Mouse (Mus musculus): ENCODE results near the gene Rin1. TPM values are rescaled to one million over a fixed set of nuclear protein-coding genes. Genes with fewer than 3 reads are reported as not detected.

Rin1 gene
- 6.4 and 7.8 TPM in 2 replicates for polyA plus RNA-seq (2015; fragmentation: Nextera tagmentation; extraction: Ambion mirVana)

GRCm38 (mm10) chr19:5050047-5050905 lies at the start of gene Rin1:
Gene Rin1, plus strand, starts transcription at chr19:5050481.

GRCm38 (mm10) chr19:5023621-5024479 lies 26.4 kb upstream of the Rin1 start, which contains the start of gene Slc29a2:
Gene Slc29a2, plus strand, starts transcription at chr19:5023860.

GRCm38 (mm10) chr19:5038709-5039156 lies 11.5 kb upstream of the Rin1 start, which contains the start of the genes B4gat1 and AC124502.3:
Gene B4gat1, plus strand, starts transcription at chr19:5038826.
Gene AC124502.3, plus strand, starts transcription at chr19:5038891.

GRCm38 (mm10) chr19:5040862-5041523 lies 9.3 kb upstream of the Rin1 start, which contains the start of gene Brms1:
Gene Brms1, plus strand, starts transcription at chr19:5041354.

GRCm38 (mm10) chr19:5067867-5068569 lies 17.7 kb downstream of the Rin1 start, which contains the start of gene Cd248:
Gene Cd248, plus strand, starts transcription at chr19:5068078.

GRCm38 (mm10) chr19:5085145-5085863 lies 35.0 kb downstream of the Rin1 start, which contains the start of gene Tmem151a:
Gene Tmem151a, minus strand, starts transcription at chr19:5085531.

GRCm38 (mm10) chr19:5087884-5088728 lies 37.8 kb downstream of the Rin1 start, which contains the start of gene Yif1a:
Gene Yif1a, plus strand, starts transcription at chr19:5088538.

GRCm38 (mm10) chr19:5098363-5099143 lies 48.3 kb downstream of the Rin1 start, which contains the start of gene Cnih2:
Gene Cnih2, minus strand, starts transcription at chr19:5098521.

Other genes with a start within 250 kb of the Rin1 start
- gene Gm21992, start 238.9 kb upstream of the Rin1 start, polyA plus RNA-seq (2015; fragmentation: Nextera tagmentation; extraction: Ambion mirVana), result 14.5 and 15.7 TPM in 2 replicates
- 24.3 and 30.8 TPM in 2 replicates for gene Rbm14, start 238.8 kb upstream of the Rin1 start, polyA plus RNA-seq (2015; fragmentation: Nextera tagmentation; extraction: Ambion mirVana)
- gene Ccs, start 211.1 kb upstream of the Rin1 start, polyA plus RNA-seq (2015; fragmentation: Nextera tagmentation; extraction: Ambion mirVana), result 45.7 and 45.9 TPM in 2 replicates
- gene Ccdc87, start 211.1 kb upstream of the Rin1 start, polyA plus RNA-seq (2015; fragmentation: Nextera tagmentation; extraction: Ambion mirVana), result 0.04 TPM in 1 of 2 replicates, not detected in the other
- 46.6 and 51.4 TPM in 2 replicates for gene Ctsf, start 195.4 kb upstream of the Rin1 start, polyA plus RNA-seq (2015; fragmentation: Nextera tagmentation; extraction: Ambion mirVana)
- 2.0 and 2.5 TPM in 2 replicates for gene Actn3, start 172.6 kb upstream of the Rin1 start, polyA plus RNA-seq (2015; fragmentation: Nextera tagmentation; extraction: Ambion mirVana)
- 7.5 and 8.5 TPM in 2 replicates for gene Zdhhc24, start 171.8 kb upstream of the Rin1 start, polyA plus RNA-seq (2015; fragmentation: Nextera tagmentation; extraction: Ambion mirVana)
- gene Bbs1, start 143.9 kb upstream of the Rin1 start, polyA plus RNA-seq (2015; fragmentation: Nextera tagmentation; extraction: Ambion mirVana), result 1.3 TPM in 2 replicates
- gene Dpp3, start 122.2 kb upstream of the Rin1 start, polyA plus RNA-seq (2015; fragmentation: Nextera tagmentation; extraction: Ambion mirVana), result 59.2 and 62.6 TPM in 2 replicates
- gene Peli3, start 107.4 kb upstream of the Rin1 start, polyA plus RNA-seq (2015; fragmentation: Nextera tagmentation; extraction: Ambion mirVana), result 0.85 and 1.1 TPM in 2 replicates
- gene Mrpl11, start 88.3 kb upstream of the Rin1 start, polyA plus RNA-seq (2015; fragmentation: Nextera tagmentation; extraction: Ambion mirVana), result 70.0 and 78.0 TPM in 2 replicates
- gene Npas4, start 60.2 kb upstream of the Rin1 start, polyA plus RNA-seq (2015; fragmentation: Nextera tagmentation; extraction: Ambion mirVana), result 0.47 and 0.60 TPM in 2 replicates
- 1.9 and 2.1 TPM in 2 replicates for gene Slc29a2, start 26.6 kb upstream of the Rin1 start, polyA plus RNA-seq (2015; fragmentation: Nextera tagmentation; extraction: Ambion mirVana)
- gene B4gat1, start 11.7 kb upstream of the Rin1 start, polyA plus RNA-seq (2015; fragmentation: Nextera tagmentation; extraction: Ambion mirVana), result 26.6 and 28.5 TPM in 2 replicates
- gene AC124502.3, start 11.6 kb upstream of the Rin1 start, polyA plus RNA-seq (2015; fragmentation: Nextera tagmentation; extraction: Ambion mirVana), result 0.24 and 0.34 TPM in 2 replicates
- gene Brms1, start 9.1 kb upstream of the Rin1 start, polyA plus RNA-seq (2015; fragmentation: Nextera tagmentation; extraction: Ambion mirVana), result 26.0 and 29.3 TPM in 2 replicates
- gene Cd248, start 17.6 kb downstream of the Rin1 start, polyA plus RNA-seq (2015; fragmentation: Nextera tagmentation; extraction: Ambion mirVana), result 89.9 and 99.5 TPM in 2 replicates
- gene Tmem151a, start 35.0 kb downstream of the Rin1 start, polyA plus RNA-seq (2015; fragmentation: Nextera tagmentation; extraction: Ambion mirVana), result 6.8 and 7.9 TPM in 2 replicates
- gene Yif1a, start 38.1 kb downstream of the Rin1 start, polyA plus RNA-seq (2015; fragmentation: Nextera tagmentation; extraction: Ambion mirVana), result 161 and 162 TPM in 2 replicates
- gene Cnih2, start 48.0 kb downstream of the Rin1 start, polyA plus RNA-seq (2015; fragmentation: Nextera tagmentation; extraction: Ambion mirVana), result 1.2 and 2.0 TPM in 2 replicates
- 201 TPM in 2 replicates for gene Rab1b, start 56.6 kb downstream of the Rin1 start, polyA plus RNA-seq (2015; fragmentation: Nextera tagmentation; extraction: Ambion mirVana)
- 23.4 and 23.5 TPM in 2 replicates for gene Klc2, start 68.1 kb downstream of the Rin1 start, polyA plus RNA-seq (2015; fragmentation: Nextera tagmentation; extraction: Ambion mirVana)
- 8.8 and 10.0 TPM in 2 replicates for gene Pacs1, start 222.6 kb downstream of the Rin1 start, polyA plus RNA-seq (2015; fragmentation: Nextera tagmentation; extraction: Ambion mirVana)
- gene Sf3b2, start 245.0 kb downstream of the Rin1 start, polyA plus RNA-seq (2015; fragmentation: Nextera tagmentation; extraction: Ambion mirVana), result 155 and 159 TPM in 2 replicates
- 0.33 and 0.35 TPM in 2 replicates for gene Gal3st3, start 247.8 kb downstream of the Rin1 start, polyA plus RNA-seq (2015; fragmentation: Nextera tagmentation; extraction: Ambion mirVana)